Mouse (Mus musculus): ENCODE measurements around the gene Soat2. TPM values are rescaled to one million over a fixed set of nuclear protein-coding genes. Genes with fewer than 3 reads are reported as not detected.

Soat2 gene
- polyA plus RNA-seq, 1 experiment from 2014 or later = 31.0 TPM

- H3K4me3 ChIP-seq (replicated peaks) = no peak overlapping the region
- no peak overlapping the region for H3K9ac ChIP-seq
- ATAC-seq (ENCODE audit: low read depth) = no peak
- H3K4me1 ChIP-seq (replicated peaks) = peaks cover 34% of the 10 kb centered on the region
- WGBS (ENCODE audit: insufficient replicate concordance) = 53% methylated on average over 9 of the region's 9 CpGs
- no peak overlapping the region for H3K27ac ChIP-seq
- H3K27me3 ChIP-seq = no peaks in the 10 kb centered on the region
- no peak overlapping the region for H3K4me2 ChIP-seq
- H3K9me3 ChIP-seq (replicated peaks) = no peaks in the 10 kb centered on the region
- peaks cover 80% of the 10 kb centered on the region for H3K36me3 ChIP-seq
- no peak for DNase-seq
Measured at GRCm38 (mm10) chr15:102208092-102208561, 57.8 kb downstream of the Soat2 start.

GRCm38 (mm10) chr15:102209114-102209513 lies 58.8 kb downstream of the Soat2 start:
- Histone ChIP-seq H3K27me3 (no peaks in the 10 kb centered on the region), H3K4me2 (no peak overlapping the region), H3K36me3 (peaks cover 90% of the 10 kb centered on the region), H3K4me1 (replicated peaks) (peaks cover 34% of the 10 kb centered on the region), H3K9me3 (replicated peaks) (no peaks in the 10 kb centered on the region), H3K27ac (no peak overlapping the region), H3K9ac (no peak overlapping the region), H3K4me3 (replicated peaks) (no peak overlapping the region)
- ATAC-seq (ENCODE audit: low read depth) = no peak
- DNase-seq = no peak
- WGBS (ENCODE audit: insufficient replicate concordance) = 84% methylated on average over 8 of the region's 8 CpGs

GRCm38 (mm10) chr15:102210816-102211215 lies 60.5 kb downstream of the Soat2 start:
- DNase-seq = no peak
- Histone ChIP-seq H3K4me2 (no peak overlapping the region), H3K9me3 (replicated peaks) (no peaks in the 10 kb centered on the region), H3K9ac (no peak overlapping the region), H3K4me1 (replicated peaks) (peaks cover 17% of the 10 kb centered on the region), H3K27ac (no peak overlapping the region), H3K27me3 (no peaks in the 10 kb centered on the region), H3K36me3 (peaks cover 92% of the 10 kb centered on the region), H3K4me3 (replicated peaks) (no peak overlapping the region)
- 93% methylated on average over 4 of the region's 4 CpGs for WGBS (ENCODE audit: insufficient replicate concordance)
- ATAC-seq (ENCODE audit: low read depth) = no peak

- DNase-seq = no peak
- peaks cover 10% of the 10 kb centered on the region for H3K4me1 ChIP-seq (replicated peaks)
- no peak for ATAC-seq (ENCODE audit: low read depth)
- no peaks in the 10 kb centered on the region for H3K27me3 ChIP-seq
- H3K4me3 ChIP-seq (replicated peaks) = no peak overlapping the region
- 78% methylated on average over 6 of the region's 6 CpGs for WGBS (ENCODE audit: insufficient replicate concordance)
- no peak overlapping the region for H3K9ac ChIP-seq
- no peak overlapping the region for H3K27ac ChIP-seq
- no peak overlapping the region for H3K4me2 ChIP-seq
- H3K36me3 ChIP-seq = peaks cover 94% of the 10 kb centered on the region
- no peaks in the 10 kb centered on the region for H3K9me3 ChIP-seq (replicated peaks)
Measured at GRCm38 (mm10) chr15:102211895-102212294, 61.6 kb downstream of the Soat2 start.

Other genes starting within 250 kb of the Soat2 start
- gene Krt4, start 225.8 kb upstream of the Soat2 start, polyA plus RNA-seq (2015; fragmentation: Nextera tagmentation; extraction: Ambion mirVana) = 0.15 and 0.32 TPM in 2 replicates
- not detected in 2 replicates for gene Krt79, start 210.2 kb upstream of the Soat2 start, polyA plus RNA-seq (2015; fragmentation: Nextera tagmentation; extraction: Ambion mirVana)
- gene Krt78, start 196.2 kb upstream of the Soat2 start, polyA plus RNA-seq (2015; fragmentation: Nextera tagmentation; extraction: Ambion mirVana) = 0.03 TPM in 1 of 2 replicates, not detected in the other
- 89.5 and 107 TPM in 2 replicates for gene Krt8, start 146.0 kb upstream of the Soat2 start, polyA plus RNA-seq (2015; fragmentation: Nextera tagmentation; extraction: Ambion mirVana)
- gene Krt18, start 122.3 kb upstream of the Soat2 start, polyA plus RNA-seq (2015; fragmentation: Nextera tagmentation; extraction: Ambion mirVana) = 81.8 and 85.0 TPM in 2 replicates
- gene Eif4b, start 76.8 kb upstream of the Soat2 start, polyA plus RNA-seq (2015; fragmentation: Nextera tagmentation; extraction: Ambion mirVana) = 67.5 and 79.6 TPM in 2 replicates
- 4.4 and 5.0 TPM in 2 replicates for gene Tns2, start 50.1 kb upstream of the Soat2 start, polyA plus RNA-seq (2015; fragmentation: Nextera tagmentation; extraction: Ambion mirVana)
- gene Spryd3, start 14.3 kb upstream of the Soat2 start, polyA plus RNA-seq (2015; fragmentation: Nextera tagmentation; extraction: Ambion mirVana) = 13.1 and 13.7 TPM in 2 replicates
- gene Igfbp6, start 6.2 kb upstream of the Soat2 start, polyA plus RNA-seq (2015; fragmentation: Nextera tagmentation; extraction: Ambion mirVana) = 1.1 and 1.2 TPM in 2 replicates
- gene Zfp740, start 52.7 kb downstream of the Soat2 start, polyA plus RNA-seq (2015; fragmentation: Nextera tagmentation; extraction: Ambion mirVana) = 14.8 and 21.8 TPM in 2 replicates
- gene Csad, start 54.2 kb downstream of the Soat2 start, polyA plus RNA-seq (2015; fragmentation: Nextera tagmentation; extraction: Ambion mirVana) = 20.8 and 22.0 TPM in 2 replicates
- 5.5 and 6.5 TPM in 2 replicates for gene Itgb7, start 81.4 kb downstream of the Soat2 start, polyA plus RNA-seq (2015; fragmentation: Nextera tagmentation; extraction: Ambion mirVana)
- 2.5 and 3.0 TPM in 2 replicates for gene Rarg, start 107.0 kb downstream of the Soat2 start, polyA plus RNA-seq (2015; fragmentation: Nextera tagmentation; extraction: Ambion mirVana)
- not detected in 2 replicates for gene Gm9918, start 120.0 kb downstream of the Soat2 start, polyA plus RNA-seq (2015; fragmentation: Nextera tagmentation; extraction: Ambion mirVana)
- gene Mfsd5, start 128.9 kb downstream of the Soat2 start, polyA plus RNA-seq (2015; fragmentation: Nextera tagmentation; extraction: Ambion mirVana) = 29.0 and 33.7 TPM in 2 replicates
- 23.3 and 26.3 TPM in 2 replicates for gene Espl1, start 145.7 kb downstream of the Soat2 start, polyA plus RNA-seq (2015; fragmentation: Nextera tagmentation; extraction: Ambion mirVana)
- 133 and 151 TPM in 2 replicates for gene Pfdn5, start 175.6 kb downstream of the Soat2 start, polyA plus RNA-seq (2015; fragmentation: Nextera tagmentation; extraction: Ambion mirVana)
- 46.0 and 48.6 TPM in 2 replicates for gene Myg1, start 181.2 kb downstream of the Soat2 start, polyA plus RNA-seq (2015; fragmentation: Nextera tagmentation; extraction: Ambion mirVana)
- gene Aaas, start 200.2 kb downstream of the Soat2 start, polyA plus RNA-seq (2015; fragmentation: Nextera tagmentation; extraction: Ambion mirVana) = 60.9 and 61.9 TPM in 2 replicates
- 0.07 and 0.09 TPM in 2 replicates for gene Sp7, start 216.7 kb downstream of the Soat2 start, polyA plus RNA-seq (2015; fragmentation: Nextera tagmentation; extraction: Ambion mirVana)